Mouse (Mus musculus) neural tube, embryonic 12.5 days (tissue): ENCODE results near the gene Gpa33. TPM values are rescaled to one million over a fixed set of nuclear protein-coding genes. Genes with fewer than 3 reads are reported as not detected.

Experiments used
- ATAC-seq: fragments of 200-750 bp; cut with Nextera tagmentation; 2 replicates; pipeline ENCODE4 v1.8.0; 2017; ENCODE audit warnings: low read depth, mild to moderate bottlenecking, moderate TSS enrichment, moderate library complexity; ENCODE audit not compliant: low FRiP score
- H3K27ac ChIP-seq: fragments of 300-500 bp; sonication (generic); 2 replicates; pipeline ENCODE4 v1.5.1; 2016
- H3K27me3 ChIP-seq: fragments of 300-500 bp; sonication (generic); replicated peaks from 2 replicates; pipeline ENCODE4 v1.6.1; 2016; ENCODE audit warnings: mild to moderate bottlenecking
- H3K36me3 ChIP-seq: fragments of 300-500 bp; sonication (generic); 2 replicates; pipeline ENCODE4 v1.6.1; 2016; ENCODE audit warnings: mild to moderate bottlenecking
- H3K4me1 ChIP-seq: fragments of 300-500 bp; sonication (generic); 2 replicates; pipeline ENCODE4 v1.6.1; 2016
- H3K4me2 ChIP-seq: fragments of 300-500 bp; sonication (generic); replicated peaks from 2 replicates; pipeline ENCODE4 v1.6.1; 2016; ENCODE audit warnings: mild to moderate bottlenecking
- H3K4me3 ChIP-seq: fragments of 300-500 bp; sonication (generic); 2 replicates; pipeline ENCODE4 v1.5.1; 2016
- H3K9ac ChIP-seq: fragments of 300-500 bp; sonication (generic); 2 replicates; pipeline ENCODE4 v1.6.1; 2016; ENCODE audit warnings: mild to moderate bottlenecking
- H3K9me3 ChIP-seq: fragments of 300-500 bp; sonication (generic); 2 replicates; pipeline ENCODE4 v1.6.1; 2016; ENCODE audit warnings: mild to moderate bottlenecking
- WGBS: fragments of 180-500 bp; shearing (Covaris S2); methylation state at CpG from one replicate; pipeline ENCODE4 v1.1.7; 2016; 5-methylcytosine and 5-hydroxymethylcytosine counted together
- polyA plus RNA-seq: library from polyadenylated mRNA; unstranded; fragments of >200 nt; fragmentation: Nextera tagmentation; extraction: Ambion mirVana; gene quantifications from 2 replicates; pipeline ENCODE4 v1.2.1, GENCODE M21; 2016

The Gpa33 gene
- polyA plus RNA-seq, 1 experiment from 2014 or later: 0.29 TPM

- Histone ChIP-seq H3K9me3 (no peaks in the 10 kb centered on the region), H3K36me3 (no peaks in the 10 kb centered on the region), H3K27me3 (no peaks in the 10 kb centered on the region), H3K9ac (no peak overlapping the region), H3K27ac (no peak overlapping the region), H3K4me3 (no peak overlapping the region), H3K4me2 (no peak overlapping the region), H3K4me1 (no peaks in the 10 kb centered on the region)
- ATAC-seq: no peak
- WGBS: 80% methylated on average over 3 of the region's 3 CpGs
Measured at GRCm38 (mm10) chr1:166172992-166173391, 43.0 kb downstream of the Gpa33 start.

DNA sequence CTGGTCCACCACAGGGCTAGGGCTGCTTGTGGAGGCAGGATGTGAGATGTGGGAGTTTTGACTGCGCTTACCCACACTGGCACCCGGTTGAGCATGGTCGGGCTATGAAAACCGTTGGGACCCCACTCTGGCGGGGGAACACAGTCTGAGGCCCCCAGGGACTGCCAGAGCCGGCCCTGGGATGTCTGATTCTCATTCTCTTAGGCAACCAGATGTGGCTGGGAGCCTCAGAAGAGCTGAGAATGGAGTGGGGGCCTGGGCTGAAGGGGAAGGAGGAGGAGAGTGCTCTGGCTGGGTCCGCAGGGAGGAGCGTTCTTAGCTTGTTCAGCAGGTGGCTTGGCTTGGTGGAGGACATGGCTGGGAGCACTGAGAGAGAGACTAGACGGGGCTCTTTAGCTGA lies 43.6 kb downstream of the Gpa33 start:
- H3K9ac ChIP-seq: no peak overlapping the region
- H3K27ac ChIP-seq: no peak overlapping the region
- no peak for ATAC-seq
- no peak overlapping the region for H3K4me3 ChIP-seq
- no peaks in the 10 kb centered on the region for H3K27me3 ChIP-seq
- no peak overlapping the region for H3K4me2 ChIP-seq
- no peaks in the 10 kb centered on the region for H3K4me1 ChIP-seq
- 75% methylated on average over 9 of the region's 9 CpGs for WGBS
- H3K36me3 ChIP-seq: no peaks in the 10 kb centered on the region
- no peaks in the 10 kb centered on the region for H3K9me3 ChIP-seq

GRCm38 (mm10) chr1:166181510-166181909 lies 51.5 kb downstream of the Gpa33 start:
- no peaks in the 10 kb centered on the region for H3K27me3 ChIP-seq
- no peaks in the 10 kb centered on the region for H3K4me1 ChIP-seq
- no peak for ATAC-seq
- WGBS: 89% methylated on average over 7 of the region's 7 CpGs
- H3K4me2 ChIP-seq: no peak overlapping the region
- no peak overlapping the region for H3K27ac ChIP-seq
- H3K9ac ChIP-seq: no peak overlapping the region
- no peak overlapping the region for H3K4me3 ChIP-seq
- H3K9me3 ChIP-seq: no peaks in the 10 kb centered on the region
- H3K36me3 ChIP-seq: no peaks in the 10 kb centered on the region

DNA sequence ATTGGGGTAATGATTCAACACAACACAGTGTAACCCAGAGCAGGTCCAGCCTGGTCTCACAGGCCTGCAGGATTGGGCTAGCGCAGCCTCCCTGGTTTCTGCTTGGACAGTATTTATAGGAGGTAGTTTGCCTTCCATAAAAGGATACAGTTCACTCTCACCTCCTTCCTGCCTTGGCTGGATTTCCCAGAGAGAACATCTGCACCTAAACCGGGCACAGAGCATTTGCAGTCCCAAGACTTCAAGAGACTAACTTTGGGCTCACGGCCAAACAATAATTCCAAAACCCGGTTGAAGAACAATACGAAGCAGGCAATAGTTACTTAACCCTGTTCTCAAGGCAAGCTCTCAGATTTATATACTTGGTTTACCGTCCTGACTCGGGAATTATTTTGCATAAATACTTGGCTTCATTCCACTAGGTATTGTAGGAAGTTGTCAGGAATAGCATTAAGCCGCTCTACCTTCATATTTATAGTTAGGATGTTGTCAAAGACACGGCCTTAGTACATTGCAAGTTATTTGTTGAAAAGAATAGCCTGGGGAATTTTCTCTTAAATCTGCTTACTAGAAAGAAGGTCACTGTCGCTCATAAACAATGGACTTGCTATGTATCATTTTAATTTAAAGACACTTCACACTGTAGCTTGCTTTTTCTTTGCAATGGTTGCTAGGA lies 53.1 kb downstream of the Gpa33 start:
- ATAC-seq: no peak
- H3K4me1 ChIP-seq: no peaks in the 10 kb centered on the region
- no peak overlapping the region for H3K4me3 ChIP-seq
- 0 out of 2 replicates have a peak overlapping the region, but pooled peaks have one; percentile 15 for H3K27ac ChIP-seq
- no peaks in the 10 kb centered on the region for H3K36me3 ChIP-seq
- H3K9me3 ChIP-seq: no peaks in the 10 kb centered on the region
- H3K27me3 ChIP-seq: no peaks in the 10 kb centered on the region
- no peak overlapping the region for H3K4me2 ChIP-seq
- WGBS: 56% methylated on average over 10 of the region's 10 CpGs
- no peak overlapping the region for H3K9ac ChIP-seq

- Histone ChIP-seq H3K4me2 (no peak overlapping the region), H3K27me3 (no peaks in the 10 kb centered on the region), H3K9ac (no peak overlapping the region), H3K4me1 (no peaks in the 10 kb centered on the region), H3K4me3 (no peak overlapping the region), H3K27ac (no peak overlapping the region), H3K36me3 (no peaks in the 10 kb centered on the region), H3K9me3 (no peaks in the 10 kb centered on the region)
- ATAC-seq: no peak
- 88% methylated on average over 22 of the region's 22 CpGs for WGBS
Measured at GRCm38 (mm10) chr1:166184391-166185229, 54.6 kb downstream of the Gpa33 start.

DNA sequence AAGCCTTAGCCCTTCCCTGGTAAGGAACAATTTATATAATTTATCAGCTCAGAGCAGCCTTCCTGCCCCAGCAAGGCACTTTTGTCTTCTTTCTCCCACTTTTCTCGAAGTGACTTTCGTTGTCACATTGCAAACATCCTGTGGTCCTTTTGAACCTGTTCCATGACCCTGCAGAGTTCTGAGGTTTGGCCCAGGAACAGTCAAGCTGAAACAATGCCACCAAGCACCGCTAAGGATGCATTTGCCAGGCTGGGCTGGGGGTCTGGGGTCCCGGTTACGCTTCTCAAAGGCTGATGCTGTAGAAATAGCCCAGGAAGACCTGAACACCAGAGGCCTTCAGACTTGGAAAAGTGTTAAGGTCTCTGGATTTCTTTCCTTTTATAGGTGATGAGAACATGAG lies 55.3 kb downstream of the Gpa33 start:
- WGBS: 86% methylated on average over 5 of the region's 5 CpGs

GRCm38 (mm10) chr1:166189821-166190220 lies 59.8 kb downstream of the Gpa33 start:
- 70% methylated on average over 4 of the region's 4 CpGs for WGBS
- no peaks in the 10 kb centered on the region for H3K36me3 ChIP-seq
- H3K9me3 ChIP-seq: no peaks in the 10 kb centered on the region
- H3K4me1 ChIP-seq: no peaks in the 10 kb centered on the region
- no peak overlapping the region for H3K4me3 ChIP-seq
- ATAC-seq: 0 out of 2 replicates have a peak, but pooled peaks have one; percentile 29
- no peaks in the 10 kb centered on the region for H3K27me3 ChIP-seq
- no peak overlapping the region for H3K27ac ChIP-seq
- no peak overlapping the region for H3K9ac ChIP-seq
- no peak overlapping the region for H3K4me2 ChIP-seq

More for the DNA sequence above, 55.3 kb downstream of the Gpa33 start:
- Histone ChIP-seq H3K4me3 (no peak overlapping the region), H3K4me1 (no peaks in the 10 kb centered on the region), H3K27ac (no peak overlapping the region), H3K9ac (no peak overlapping the region), H3K36me3 (no peaks in the 10 kb centered on the region), H3K9me3 (no peaks in the 10 kb centered on the region), H3K27me3 (no peaks in the 10 kb centered on the region), H3K4me2 (no peak overlapping the region)
- no peak for ATAC-seq

GRCm38 (mm10) chr1:166204171-166204570 lies 74.1 kb downstream of the Gpa33 start:
- Histone ChIP-seq H3K4me1 (no peaks in the 10 kb centered on the region), H3K9me3 (no peaks in the 10 kb centered on the region), H3K4me3 (no peak overlapping the region), H3K9ac (no peak overlapping the region), H3K4me2 (no peak overlapping the region), H3K27ac (no peak overlapping the region), H3K36me3 (no peaks in the 10 kb centered on the region), H3K27me3 (no peaks in the 10 kb centered on the region)
- ATAC-seq: no peak
- WGBS: 32% methylated on average over 5 of the region's 5 CpGs

- 77% methylated on average over 3 of the region's 3 CpGs for WGBS
- Histone ChIP-seq H3K9ac (no peak overlapping the region), H3K4me2 (no peak overlapping the region), H3K36me3 (no peaks in the 10 kb centered on the region), H3K9me3 (no peaks in the 10 kb centered on the region), H3K27ac (no peak overlapping the region), H3K4me1 (no peaks in the 10 kb centered on the region), H3K4me3 (no peak overlapping the region), H3K27me3 (no peaks in the 10 kb centered on the region)
- no peak for ATAC-seq
Measured at GRCm38 (mm10) chr1:166205159-166205558, 75.1 kb downstream of the Gpa33 start.

- Histone ChIP-seq H3K4me3 (no peak overlapping the region), H3K27ac (no peak overlapping the region), H3K4me1 (no peaks in the 10 kb centered on the region), H3K36me3 (no peaks in the 10 kb centered on the region), H3K4me2 (no peak overlapping the region), H3K9ac (no peak overlapping the region), H3K27me3 (no peaks in the 10 kb centered on the region), H3K9me3 (no peaks in the 10 kb centered on the region)
- no peak for ATAC-seq
- 84% methylated on average over 6 of the region's 6 CpGs for WGBS
Measured at GRCm38 (mm10) chr1:166209371-166209770, 79.3 kb downstream of the Gpa33 start.

- no peak overlapping the region for H3K9ac ChIP-seq
- no peak overlapping the region for H3K27ac ChIP-seq
- H3K4me1 ChIP-seq: no peaks in the 10 kb centered on the region
- no peak for ATAC-seq
- H3K4me3 ChIP-seq: no peak overlapping the region
- H3K36me3 ChIP-seq: no peaks in the 10 kb centered on the region
- H3K27me3 ChIP-seq: no peaks in the 10 kb centered on the region
- H3K9me3 ChIP-seq: no peaks in the 10 kb centered on the region
- 89% methylated on average over 4 of the region's 4 CpGs for WGBS
- H3K4me2 ChIP-seq: no peak overlapping the region
Measured at GRCm38 (mm10) chr1:166214181-166214580, 84.1 kb downstream of the Gpa33 start.
